Mouse (Mus musculus) embryo, embryonic 10 days (tissue): ENCODE measurements at regions not wholly inside any gene's neighbourhood (a gene's known extent, or its start where the extent isn't known, plus 50 kb on each side); places are given as distances from the start of the nearest gene placed in this dataset.

Experiments
- DNase-seq: peaks from one replicate; pipeline ENCODE4 v3.0.0-alpha.2; 2015; ENCODE audit warnings: low spot score

GRCm38 (mm10) chr17:49215281-49215680 lies 212.9 kb upstream of the Mocs1 start:
- DNase-seq, result no peak

DNA sequence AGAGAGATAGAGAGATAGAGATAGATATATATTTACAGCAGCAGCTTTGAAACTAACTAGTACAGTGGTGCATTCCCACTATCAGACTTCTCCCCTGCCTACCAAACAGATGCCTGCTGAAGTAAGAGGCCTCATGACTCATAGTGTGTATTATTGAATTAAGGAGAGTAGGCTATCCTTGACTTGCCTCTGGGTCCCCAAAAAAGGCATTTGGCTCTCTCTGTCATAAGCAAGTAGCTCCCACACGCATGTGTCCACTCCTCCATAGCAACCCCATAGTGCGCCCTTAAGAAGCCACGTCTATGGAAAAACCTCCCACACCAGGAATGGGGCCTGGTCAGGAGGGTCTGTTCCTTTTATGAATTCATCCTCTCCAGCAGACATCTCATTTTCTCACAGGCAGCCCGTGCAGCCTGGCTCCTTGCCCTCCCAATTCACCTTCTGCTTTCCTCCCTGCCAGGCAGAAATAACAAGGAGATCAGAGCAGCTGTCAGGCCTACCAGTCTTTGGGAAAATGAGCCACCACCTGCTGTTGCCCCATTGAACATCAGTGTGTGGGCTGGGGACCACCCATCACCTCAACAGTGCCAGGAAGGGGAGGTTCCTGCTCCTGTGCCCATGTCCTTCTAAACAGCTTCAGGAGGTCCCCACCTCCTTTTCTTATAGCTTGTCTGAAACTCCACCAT lies 208.5 kb upstream of the Mocs1 start:
- DNase-seq, result no peak

DNA sequence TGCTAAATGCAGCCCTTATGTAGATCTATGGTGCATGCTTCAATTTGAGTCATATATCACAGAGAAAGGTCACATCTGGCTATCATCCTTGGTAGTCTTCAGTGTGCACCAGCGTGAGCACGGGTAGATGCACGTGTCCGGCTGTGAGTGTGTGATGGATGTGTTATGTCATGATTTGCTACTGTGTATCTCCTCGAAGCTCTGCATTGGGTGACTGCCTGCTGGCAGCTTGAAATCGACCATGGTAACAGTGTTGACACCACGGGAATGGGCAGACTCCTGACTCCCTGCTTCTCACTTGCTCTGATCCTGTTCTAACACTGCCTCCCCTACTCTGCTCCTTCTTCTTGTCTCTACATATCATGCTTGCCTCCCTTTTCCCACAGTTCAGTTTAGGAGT lies 204.9 kb upstream of the Mocs1 start:
- no peak for DNase-seq

DNA sequence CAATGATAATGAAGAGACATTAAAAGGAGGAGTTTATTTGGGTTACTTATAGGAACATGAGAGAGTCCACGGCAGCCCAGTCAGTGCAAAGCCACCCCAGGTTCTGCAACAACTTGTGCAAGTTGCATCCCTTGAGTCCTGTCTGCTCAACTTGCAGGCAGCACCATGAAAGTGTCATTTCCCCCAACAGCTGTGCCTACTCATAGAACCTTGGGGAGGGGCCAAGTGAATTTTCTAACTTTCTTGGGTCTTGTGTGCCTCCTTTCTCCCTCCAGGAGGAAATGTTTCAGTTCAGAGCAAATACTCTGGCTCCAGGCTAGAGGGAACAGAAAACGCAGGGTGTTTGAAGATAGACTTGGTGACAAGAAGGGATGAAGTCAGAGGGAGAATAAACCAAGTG lies 204.5 kb upstream of the Mocs1 start:
- DNase-seq, result no peak

DNA sequence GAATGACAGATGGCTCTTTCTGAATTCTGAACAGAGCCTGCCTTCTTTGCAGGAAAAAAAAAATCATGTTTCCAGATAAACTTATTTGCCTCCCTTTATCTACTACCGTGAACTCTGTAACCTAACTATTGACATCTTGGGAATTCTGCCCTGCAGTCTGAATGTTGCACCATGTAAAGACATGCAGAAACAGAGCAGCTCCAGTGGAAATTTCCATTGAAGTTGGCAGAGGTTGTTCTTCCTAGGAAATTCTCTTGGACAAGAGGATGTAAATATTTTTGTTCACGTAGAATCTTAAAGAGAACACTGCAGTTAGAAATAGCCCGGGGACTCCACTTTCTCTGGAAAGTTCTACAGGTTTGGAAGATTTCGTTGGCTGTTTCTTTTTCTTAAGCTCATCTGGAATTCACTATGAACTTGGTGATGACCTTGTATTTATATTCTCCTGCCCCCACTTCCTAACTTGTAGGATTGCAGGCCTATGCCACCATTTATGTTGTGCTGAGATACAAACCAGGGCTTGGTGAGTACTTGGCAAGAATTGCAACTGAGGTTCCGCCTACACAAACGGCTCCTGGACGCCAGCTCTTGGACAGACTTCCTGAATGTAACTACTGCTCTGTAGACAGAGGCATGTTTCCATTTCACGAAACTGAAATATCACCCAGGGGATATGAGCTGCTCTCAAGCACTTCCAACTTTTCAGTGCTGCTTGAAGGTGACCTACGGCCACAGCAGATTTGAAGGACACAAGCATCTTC lies 202.7 kb upstream of the Mocs1 start:
- DNase-seq, result no peak

DNA sequence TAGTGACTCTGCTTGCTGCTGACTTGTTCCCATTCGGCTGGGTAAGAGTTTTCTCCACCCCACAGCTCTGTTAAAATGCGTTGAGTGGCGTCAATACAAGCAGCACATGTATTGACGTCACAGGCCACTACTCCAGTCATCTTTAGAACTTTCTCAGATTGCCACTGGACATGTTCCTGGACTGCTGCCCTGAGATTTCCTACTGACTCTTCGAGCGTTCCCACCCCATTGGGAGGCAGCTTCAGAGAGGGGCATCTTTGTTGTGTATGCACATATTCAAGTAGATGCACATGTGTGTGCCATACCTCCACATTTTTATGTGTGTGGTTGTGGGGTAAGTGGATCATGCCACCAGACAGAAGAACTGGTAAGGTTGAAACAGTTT lies 202.2 kb upstream of the Mocs1 start:
- no peak for DNase-seq

DNA sequence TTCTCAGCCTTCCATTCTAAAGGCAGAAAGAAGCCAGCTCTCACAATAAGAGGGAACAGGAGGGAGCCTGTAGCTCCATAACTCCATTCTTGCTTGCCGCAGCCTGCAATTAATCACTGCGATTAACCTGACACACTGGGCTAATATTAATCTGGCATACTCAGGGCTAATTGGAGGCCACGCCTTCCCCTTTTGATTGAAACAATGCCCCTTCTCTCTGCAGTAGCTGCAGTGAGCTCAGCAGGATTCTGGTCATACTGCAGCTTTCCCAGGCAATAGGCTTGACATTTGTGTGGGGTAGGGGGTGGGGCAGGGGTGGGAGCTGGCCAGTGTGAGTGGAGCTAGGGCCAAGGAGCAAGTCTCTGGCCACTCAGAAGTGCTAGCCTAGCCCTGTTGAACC lies 196.9 kb upstream of the Mocs1 start:
- peak; percentile 35 for DNase-seq

DNA sequence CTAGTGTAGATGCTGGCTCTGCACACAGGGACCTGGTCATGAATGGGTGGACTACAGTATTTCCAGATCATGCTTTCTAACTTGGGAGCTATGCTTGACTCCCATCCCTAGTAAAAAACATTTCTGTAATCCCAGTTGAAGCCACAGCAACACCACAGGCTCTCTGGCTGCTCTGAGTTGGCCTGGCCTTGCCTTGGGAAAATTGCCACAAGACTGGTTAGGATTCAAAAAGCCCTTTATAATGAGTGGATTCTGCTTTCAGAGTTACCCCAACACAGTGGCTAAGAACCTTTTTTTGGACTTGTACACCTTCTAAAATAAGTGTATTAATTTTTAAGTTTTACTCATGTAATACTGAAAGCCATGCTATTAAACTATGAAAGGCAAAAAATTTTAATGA lies 188.1 kb upstream of the Mocs1 start:
- no peak for DNase-seq

GRCm38 (mm10) chr17:49243419-49243818 lies 184.7 kb upstream of the Mocs1 start:
- DNase-seq, result no peak

- no peak for DNase-seq
Measured at GRCm38 (mm10) chr17:49245013-49245412, 183.1 kb upstream of the Mocs1 start.

- DNase-seq, result no peak
Measured at GRCm38 (mm10) chr17:49247215-49247614, 180.9 kb upstream of the Mocs1 start.

- no peak for DNase-seq
Measured at GRCm38 (mm10) chr17:49250726-49251537, 177.2 kb upstream of the Mocs1 start.

GRCm38 (mm10) chr17:49252271-49252670 lies 175.9 kb upstream of the Mocs1 start:
- no peak for DNase-seq

DNA sequence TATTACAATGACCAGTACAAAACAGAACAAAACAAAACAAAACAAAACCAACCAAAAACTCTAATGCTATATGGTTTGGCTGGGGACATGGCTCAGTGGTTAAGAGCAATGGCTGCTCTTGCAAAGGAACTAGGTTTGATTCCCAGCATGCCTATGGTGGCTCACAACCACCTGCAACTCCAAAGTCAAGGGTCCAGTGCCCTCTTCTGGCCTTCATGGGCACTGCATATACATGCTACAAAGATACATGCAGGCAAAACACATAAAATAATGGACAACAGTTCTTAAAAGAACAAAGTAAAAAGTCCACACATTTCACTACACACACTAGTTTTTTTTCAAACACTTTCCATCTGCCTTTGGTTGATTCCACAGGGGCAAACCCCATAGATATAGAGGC lies 169.7 kb upstream of the Mocs1 start:
- no peak for DNase-seq

DNA sequence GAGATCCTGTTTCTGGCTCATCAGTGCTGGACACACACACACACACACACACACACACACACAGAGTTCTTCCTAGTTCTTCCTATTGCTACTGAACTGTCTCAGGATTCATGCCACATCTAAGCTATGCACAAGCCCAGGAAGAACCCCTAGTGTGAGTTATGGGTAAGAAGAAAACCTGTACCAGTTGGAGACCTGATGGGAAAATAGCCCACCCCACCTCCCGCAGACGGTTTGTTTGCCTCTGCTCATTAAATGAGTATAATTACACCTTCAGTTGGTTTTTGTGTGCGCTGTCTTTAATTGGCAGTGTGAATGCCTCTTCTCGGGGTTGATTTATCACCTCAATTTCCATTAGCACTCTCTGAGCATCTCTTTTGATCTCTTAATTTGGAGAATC lies 165.8 kb upstream of the Mocs1 start:
- no peak for DNase-seq

DNA sequence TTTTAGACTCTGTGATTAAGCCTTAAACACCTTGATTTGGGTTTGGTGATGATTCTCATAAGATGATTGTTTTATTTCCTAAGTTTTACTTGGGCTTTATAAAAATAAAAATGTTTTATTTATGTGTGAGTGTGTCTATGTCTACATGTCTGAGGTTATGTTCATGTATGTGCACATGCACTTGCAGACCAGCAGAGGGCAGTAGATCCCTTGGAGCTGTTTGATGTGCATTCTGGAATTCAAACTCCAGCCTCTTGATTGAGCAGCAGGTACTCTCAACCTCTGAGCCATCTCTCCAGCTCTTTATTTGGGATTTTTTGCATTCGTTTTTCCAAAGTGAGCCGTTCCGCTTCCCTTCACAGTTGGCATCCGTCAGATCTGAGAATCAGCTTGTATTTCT lies 161.8 kb upstream of the Mocs1 start:
- peak; percentile 26 for DNase-seq

DNA sequence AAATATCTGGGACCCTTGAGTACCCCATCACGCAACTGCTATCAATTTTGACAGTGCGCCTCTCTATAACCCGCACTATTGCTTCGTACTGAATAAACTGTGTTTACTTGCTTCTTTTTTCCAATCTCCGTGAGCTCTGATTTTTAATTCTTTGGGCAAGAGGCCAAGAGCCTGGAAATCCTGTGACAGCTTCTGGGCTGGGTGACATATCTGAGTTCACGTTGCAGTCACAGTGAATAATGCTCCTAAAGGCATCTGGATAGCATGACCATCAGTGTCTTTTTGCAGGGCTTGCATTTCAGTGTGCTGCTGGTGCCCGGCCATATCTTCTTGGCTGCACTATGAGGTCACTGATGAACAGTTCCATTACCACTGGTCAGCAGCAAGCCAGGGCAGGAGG lies 158.2 kb upstream of the Mocs1 start:
- DNase-seq, result no peak

GRCm38 (mm10) chr17:49272661-49273448 lies 155.3 kb upstream of the Mocs1 start:
- no peak for DNase-seq

DNA sequence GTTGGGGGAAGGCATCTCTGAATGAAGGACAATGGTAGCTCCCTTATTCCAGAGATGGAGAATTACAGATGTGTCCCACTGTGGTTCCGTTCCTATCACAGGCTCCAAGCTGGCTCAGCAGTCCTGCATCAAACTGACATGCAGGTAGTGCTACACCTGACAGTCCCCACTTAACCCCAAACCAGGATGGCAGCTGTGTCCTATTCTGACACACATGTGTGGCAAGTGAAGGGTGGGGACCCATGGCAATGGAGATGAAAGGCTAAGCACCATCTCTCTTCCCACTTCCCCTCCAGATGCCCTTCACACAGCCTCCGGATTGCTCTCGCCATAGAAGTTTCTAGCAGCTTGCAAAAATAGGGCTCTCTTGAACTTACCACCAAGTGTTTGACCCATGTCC lies 153.2 kb upstream of the Mocs1 start:
- DNase-seq, result no peak

GRCm38 (mm10) chr17:49275421-49275820 lies 152.7 kb upstream of the Mocs1 start:
- DNase-seq, result no peak

DNA sequence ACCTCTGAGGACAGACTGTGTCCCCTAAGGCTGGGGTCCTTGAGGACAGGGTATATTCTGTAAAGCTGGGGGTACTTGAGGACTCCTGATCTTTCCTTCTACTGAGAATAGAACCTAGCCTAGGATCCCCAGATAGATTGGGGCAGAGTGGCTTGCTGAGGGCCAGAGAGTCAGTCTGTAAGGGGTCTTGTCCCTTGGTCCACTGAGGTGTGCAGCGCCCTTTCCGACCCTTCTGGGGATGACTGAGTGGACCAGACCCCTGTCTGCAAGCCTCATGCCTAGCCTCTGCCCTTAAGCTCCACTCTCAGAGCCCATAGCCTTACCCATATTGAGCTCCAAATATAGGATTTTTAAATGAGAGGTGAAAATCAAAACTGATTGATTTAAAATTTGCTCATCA lies 152.2 kb upstream of the Mocs1 start:
- DNase-seq, result no peak

GRCm38 (mm10) chr17:49278541-49278940 lies 149.6 kb upstream of the Mocs1 start:
- DNase-seq, result no peak
